16 mouse cellular contexts compared by ENCODE assay signal in genomic region chr1:97584171-97584570, GRCm38 (mm10).
"Had no signal": no experiment of that assay in that cellular context is flagged by ENCODE, and none has a peak within 500 bp of the region (broad histone marks: within the 10 kb centered on the region; RNA-seq: fewer than 3 reads in every experiment).

No protein-coding gene starts in this region.

- H3K27me3 ChIP-seq: lung, embryonic 15.5 days; megakaryocyte, embryonic 14.5 days; midbrain, embryonic 12.5 days; midbrain, embryonic 15.5 days; neural tube, embryonic 12.5 days had no signal

- H3K4me3 ChIP-seq: lung, embryonic 15.5 days; megakaryocyte, embryonic 14.5 days; midbrain, embryonic 12.5 days; midbrain, embryonic 15.5 days; neural tube, embryonic 12.5 days had no signal

- H3K9ac ChIP-seq: liver, embryonic 14.5 days; lung, embryonic 15.5 days; midbrain, embryonic 12.5 days; midbrain, embryonic 15.5 days; neural tube, embryonic 12.5 days had no signal

- H3K36me3 ChIP-seq: lung, embryonic 15.5 days; midbrain, embryonic 12.5 days; midbrain, embryonic 15.5 days; neural tube, embryonic 12.5 days had no signal

- H3K4me1 ChIP-seq: lung, embryonic 15.5 days; megakaryocyte, embryonic 14.5 days; midbrain, embryonic 15.5 days; neural tube, embryonic 12.5 days had no signal

- DNase-seq: lung, adult 2 months; lung, postnatal 14 days; lung, postnatal 36 days; right cerebral cortex, postnatal 14 days; spleen, adult 18-20 months; thymus, adult 18-20 months; thymus, postnatal 14 days; thymus, postnatal 36 days had no signal

- H3K4me2 ChIP-seq: lung, embryonic 15.5 days; midbrain, embryonic 12.5 days; midbrain, embryonic 15.5 days; neural tube, embryonic 12.5 days had no signal

- ATAC-seq: lung, postnatal 0 days; midbrain, embryonic 15.5 days had no signal

- H3K9me3 ChIP-seq: lung, embryonic 15.5 days; megakaryocyte, embryonic 14.5 days; midbrain, embryonic 12.5 days; midbrain, embryonic 15.5 days; neural tube, embryonic 12.5 days had no signal

- H3K27ac ChIP-seq: liver, embryonic 14.5 days; lung, embryonic 15.5 days; macrophage; midbrain, embryonic 12.5 days; midbrain, embryonic 15.5 days; neural tube, embryonic 12.5 days had no signal
